Mouse (Mus musculus) testis, adult 2 months (tissue): Measurements from ENCODE around the gene 6430548M08Rik. TPM values are rescaled to one million over a fixed set of nuclear protein-coding genes. Genes with fewer than 3 reads are reported as not detected.

ENCODE experiments used
- H3K27ac ChIP-seq: fragments of 200-500 bp; 2 replicates; pipeline ENCODE4 v1.5.1; 2012; ENCODE audit warnings: low read depth, low read length; ENCODE audit not compliant: control insufficient read depth, insufficient read depth
- H3K27me3 ChIP-seq: fragments of 200-500 bp; 2 replicates; pipeline ENCODE4 v1.6.1; 2012; ENCODE audit warnings: mild to moderate bottlenecking, low read length, moderate library complexity; ENCODE audit not compliant: control insufficient read depth, insufficient read depth
- H3K36me3 ChIP-seq: fragments of 200-500 bp; 2 replicates; pipeline ENCODE4 v1.6.1; 2012; ENCODE audit warnings: mild to moderate bottlenecking, low read length; ENCODE audit not compliant: control insufficient read depth, insufficient read depth
- H3K4me1 ChIP-seq: fragments of 200-500 bp; 2 replicates; pipeline ENCODE4 v1.6.1; 2012; ENCODE audit warnings: low read length; ENCODE audit not compliant: control insufficient read depth, insufficient read depth
- H3K4me3 ChIP-seq: fragments of 200-500 bp; 2 replicates; pipeline ENCODE4 v1.5.1; 2012; ENCODE audit warnings: low read depth, mild to moderate bottlenecking, low read length, moderate library complexity, mixed read lengths; ENCODE audit not compliant: control insufficient read depth
- CTCF ChIP-seq: fragments of 200-500 bp; IDR thresholded peaks from 2 replicates; pipeline ENCODE4 v1.5.1; 2012; ENCODE audit warnings: low read depth, mild to moderate bottlenecking, inconsistent platforms, low read length, moderate library complexity; ENCODE audit not compliant: control insufficient read depth, insufficient read depth, insufficient replicate concordance
- POLR2A ChIP-seq: fragments of 200-500 bp; IDR thresholded peaks from 2 replicates; pipeline ENCODE4 v1.6.1; 2012; ENCODE audit warnings: low read depth, mild to moderate bottlenecking, inconsistent platforms, low read length, moderate library complexity; ENCODE audit not compliant: control insufficient read depth
- polyA plus RNA-seq: library from polyadenylated mRNA; depleted of rRNA; stranded (reverse); fragments of >200 nt; gene quantifications from 2 replicates; pipeline ENCODE4 v1.2.3, GENCODE M21; 2012; rRNA removed

Gene 6430548M08Rik
- 19.8 and 24.8 TPM in 2 replicates for polyA plus RNA-seq

DNA sequence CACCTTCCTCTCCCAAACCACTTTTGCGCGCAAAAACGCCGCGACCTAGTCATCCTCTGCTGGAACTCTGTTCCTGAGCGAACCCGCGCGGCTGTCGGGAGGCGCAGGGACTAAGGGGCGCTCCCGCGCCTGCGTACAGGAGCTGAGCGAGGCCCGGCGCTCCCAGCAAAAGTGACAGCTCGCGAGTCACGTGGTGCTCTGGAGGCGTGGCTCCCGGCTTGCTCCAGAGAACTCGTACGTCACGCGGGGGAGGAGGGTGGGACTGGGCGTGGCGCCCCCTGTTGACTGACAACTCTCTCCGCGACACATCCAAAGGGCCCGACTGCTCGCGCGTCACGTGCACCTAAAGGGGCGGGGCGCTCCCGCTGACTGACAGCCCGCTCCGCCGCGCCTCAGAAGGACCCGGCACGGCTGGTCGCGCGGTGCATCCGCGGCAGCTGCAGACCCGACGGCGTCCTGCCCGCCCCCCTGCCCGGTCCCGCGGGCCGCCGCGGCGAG lies at the start of gene 6430548M08Rik:
Gene 6430548M08Rik, plus strand, starts transcription at position 395 of the 498 bp plus-strand sequence.
- Histone ChIP-seq H3K36me3 (no peaks in the 10 kb centered on the region), H3K4me1 (peaks cover 13% of the 10 kb centered on the region), H3K4me3 (peak within 1 kb of the TSS; percentile 89), H3K27me3 (no peaks in the 10 kb centered on the region), H3K27ac (peak within 1 kb of the TSS; percentile 30; the same call in 1 of the 2 replicates)
- TF ChIP-seq POLR2A, result peak; percentile 46
- no peak; the same call in 1 of the 2 replicates for TF ChIP-seq CTCF

DNA sequence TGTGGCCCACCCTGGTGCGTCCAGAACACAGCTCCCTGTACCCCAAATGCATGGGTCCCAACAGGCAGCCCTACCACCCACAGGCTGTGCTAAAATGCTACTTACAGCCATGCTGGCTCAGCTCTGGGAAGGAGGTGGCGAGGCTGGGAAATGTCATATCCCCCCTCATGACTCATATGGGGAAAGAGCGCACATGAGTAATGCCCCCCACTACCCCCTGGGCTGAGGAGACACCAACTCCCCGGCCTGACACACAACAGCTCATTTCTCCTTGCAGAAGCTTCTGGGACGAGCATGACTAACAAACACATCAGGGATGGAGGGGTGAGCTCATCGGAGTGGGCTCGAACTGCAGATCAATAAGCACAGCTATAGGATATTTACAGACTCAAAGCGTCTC lies 48.3 kb upstream of the 6430548M08Rik start:
- H3K36me3 ChIP-seq, result no peaks in the 10 kb centered on the region

DNA sequence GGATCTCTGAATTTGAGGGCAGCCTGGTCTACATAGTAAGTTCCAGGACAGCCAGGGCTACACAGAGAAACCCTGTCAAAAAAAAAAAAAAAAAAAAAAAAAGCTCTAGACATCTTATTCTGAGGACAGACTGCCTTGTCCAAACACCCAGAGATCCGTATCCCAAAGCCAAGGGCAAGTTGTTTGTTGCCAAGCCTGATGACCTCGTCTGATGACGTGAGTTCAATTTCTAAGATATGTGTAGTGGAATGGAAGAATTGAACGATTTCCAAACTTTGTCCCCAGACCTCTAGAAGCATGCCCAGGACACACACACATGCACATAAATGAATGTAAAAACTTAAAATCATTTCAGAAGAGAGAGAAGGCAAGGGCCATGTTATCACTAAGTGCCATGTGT lies 47.7 kb upstream of the 6430548M08Rik start:
- H3K27ac ChIP-seq, result no peak overlapping the region
- no peaks in the 10 kb centered on the region; the same call in 1 of the 2 replicates for H3K4me1 ChIP-seq
- no peaks in the 10 kb centered on the region for H3K27me3 ChIP-seq
- H3K4me3 ChIP-seq, result no peak overlapping the region
- TF ChIP-seq CTCF (no peak), POLR2A (no peak)
- H3K36me3 ChIP-seq, result no peaks in the 10 kb centered on the region

More for the DNA sequence above, 48.3 kb upstream of the 6430548M08Rik start:
- no peaks in the 10 kb centered on the region for H3K27me3 ChIP-seq
- no peaks in the 10 kb centered on the region; the same call in 1 of the 2 replicates for H3K4me1 ChIP-seq
- H3K27ac ChIP-seq, result no peak overlapping the region
- TF ChIP-seq POLR2A (no peak), CTCF (no peak)
- H3K4me3 ChIP-seq, result no peak overlapping the region

DNA sequence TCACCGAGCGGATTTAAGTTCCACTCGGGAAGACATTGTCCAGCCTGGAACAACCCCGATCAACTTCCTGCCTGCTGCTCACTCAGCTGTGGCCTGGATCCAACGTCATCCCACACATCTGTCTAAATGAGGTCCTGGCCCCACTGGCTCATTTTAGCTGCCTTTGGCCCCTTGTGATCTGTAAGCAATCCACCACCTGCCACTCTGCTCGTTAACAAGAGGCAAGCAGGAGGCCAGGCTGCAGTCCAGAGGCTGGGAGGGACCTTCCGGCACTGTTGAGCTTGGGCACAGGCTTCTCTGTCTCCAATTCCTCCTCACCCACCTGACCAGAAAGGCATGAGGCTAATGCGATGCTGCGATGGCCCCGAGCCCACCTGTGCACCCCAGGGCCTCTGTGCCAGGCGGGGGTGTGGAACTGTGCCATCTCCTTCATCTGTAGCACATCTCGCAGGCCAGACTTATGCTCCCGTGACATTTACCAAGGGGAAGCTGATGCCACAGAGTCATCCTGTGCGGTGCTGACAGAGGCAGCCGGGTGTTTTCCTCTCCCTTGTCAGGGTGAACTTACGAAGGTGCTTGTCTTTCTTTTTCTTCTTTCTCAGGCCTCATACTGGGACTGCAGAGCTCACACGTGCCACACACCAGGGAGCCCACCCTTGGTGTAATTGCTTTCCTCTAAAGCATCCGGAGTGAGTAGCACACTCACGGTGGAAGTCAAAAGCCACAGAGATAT lies 45.9 kb upstream of the 6430548M08Rik start:
- Histone ChIP-seq H3K4me1 (peaks cover 2% of the 10 kb centered on the region), H3K36me3 (no peaks in the 10 kb centered on the region), H3K4me3 (no peak overlapping the region), H3K27me3 (no peaks in the 10 kb centered on the region), H3K27ac (no peak overlapping the region)
- TF ChIP-seq POLR2A (no peak), CTCF (no peak)

DNA sequence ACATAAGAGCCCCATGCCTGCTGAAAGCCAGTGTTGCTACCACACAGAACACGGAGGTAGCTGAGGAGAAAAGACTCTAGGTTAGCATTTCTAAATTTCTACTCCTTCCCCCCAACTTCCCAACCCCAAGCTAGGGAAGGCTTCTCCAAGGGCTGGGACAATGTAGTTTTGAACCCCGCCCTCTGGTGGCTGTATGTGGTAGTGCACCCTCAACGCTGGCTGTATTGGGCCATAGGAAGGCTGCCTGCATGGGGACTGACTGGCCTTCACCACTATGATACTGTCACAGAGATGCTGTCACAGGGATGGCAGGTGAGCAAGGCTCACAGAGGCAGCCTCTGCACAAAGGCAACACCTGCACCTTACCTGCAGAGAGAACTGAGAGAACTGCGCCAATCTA lies 42.3 kb upstream of the 6430548M08Rik start:
- no peak overlapping the region for H3K4me3 ChIP-seq

DNA sequence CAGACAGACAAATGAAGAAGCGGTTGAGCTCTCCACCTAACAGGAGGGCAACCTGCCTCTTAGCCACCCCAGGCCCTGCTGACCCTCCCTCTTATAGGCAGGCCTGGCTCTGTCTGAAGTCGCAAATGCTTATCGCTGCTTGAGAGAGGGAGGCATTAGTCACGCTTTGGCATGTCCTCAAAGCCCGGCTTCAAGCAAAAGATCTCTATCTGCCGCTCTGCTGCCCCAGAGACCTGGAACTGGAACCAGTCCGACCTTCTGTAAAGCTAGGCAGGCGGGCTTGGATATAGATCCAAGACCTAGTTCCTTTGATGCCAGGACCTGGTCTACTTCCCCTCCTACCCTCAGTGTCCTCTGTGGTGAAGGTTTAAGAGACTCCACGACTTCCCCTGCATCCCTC lies 41.7 kb upstream of the 6430548M08Rik start:
- Histone ChIP-seq H3K27ac (no peak overlapping the region), H3K27me3 (no peaks in the 10 kb centered on the region), H3K4me3 (no peak overlapping the region), H3K36me3 (no peaks in the 10 kb centered on the region), H3K4me1 (peaks cover 2% of the 10 kb centered on the region)
- TF ChIP-seq CTCF (no peak), POLR2A (no peak)

More for the DNA sequence above, 42.3 kb upstream of the 6430548M08Rik start:
- TF ChIP-seq CTCF, result peak; percentile 99
- no peak for TF ChIP-seq POLR2A
- Histone ChIP-seq H3K27me3 (no peaks in the 10 kb centered on the region), H3K4me1 (peaks cover 2% of the 10 kb centered on the region), H3K36me3 (no peaks in the 10 kb centered on the region), H3K27ac (no peak overlapping the region)

DNA sequence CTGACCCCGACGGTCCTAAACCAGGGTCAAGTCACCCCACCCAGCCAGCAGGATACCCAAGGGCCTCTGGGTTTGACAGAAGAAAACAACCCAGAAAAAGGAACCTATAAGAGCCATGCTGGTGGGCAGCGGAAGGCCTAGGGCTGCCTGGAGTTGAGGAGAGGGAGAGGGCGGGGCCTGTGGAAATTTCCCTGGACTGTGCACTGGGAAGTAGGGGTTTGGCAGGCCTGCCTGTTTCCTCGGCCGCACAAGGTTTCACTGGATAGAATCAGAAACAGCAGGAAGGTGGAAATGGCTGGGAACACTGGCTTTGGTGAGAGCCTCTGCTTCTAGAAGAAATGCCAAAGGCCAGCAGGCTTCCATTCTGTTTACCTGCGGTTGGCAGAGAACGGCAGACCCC lies 41.1 kb upstream of the 6430548M08Rik start:
- Histone ChIP-seq H3K27ac (no peak overlapping the region), H3K4me3 (no peak overlapping the region), H3K36me3 (no peaks in the 10 kb centered on the region), H3K27me3 (no peaks in the 10 kb centered on the region), H3K4me1 (peaks cover 2% of the 10 kb centered on the region)
- no peak for TF ChIP-seq CTCF
- no peak for TF ChIP-seq POLR2A

DNA sequence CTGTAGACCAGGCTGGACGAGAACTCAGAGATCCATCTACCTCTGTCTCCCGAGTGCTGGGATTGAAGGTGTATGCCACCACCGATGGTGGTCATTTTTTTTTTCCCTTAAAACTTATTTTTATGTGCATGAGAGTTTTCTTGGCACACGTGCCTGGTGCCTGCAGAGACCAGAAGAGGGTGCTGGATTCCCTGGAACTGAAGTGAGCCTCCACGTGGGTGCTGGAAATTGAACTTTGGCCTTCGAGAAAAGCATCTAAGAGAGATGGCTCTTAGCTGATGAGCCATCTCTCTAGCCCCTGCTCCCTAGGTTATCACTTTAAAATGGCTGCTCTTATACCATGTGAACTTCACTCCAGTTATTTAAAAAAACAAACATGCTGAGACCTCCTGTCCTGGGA lies 39.4 kb upstream of the 6430548M08Rik start:
- Histone ChIP-seq H3K4me3 (no peak overlapping the region), H3K27ac (no peak overlapping the region), H3K36me3 (no peaks in the 10 kb centered on the region), H3K27me3 (no peaks in the 10 kb centered on the region), H3K4me1 (peaks cover 2% of the 10 kb centered on the region; the same call in 1 of the 2 replicates)
- TF ChIP-seq CTCF (no peak), POLR2A (no peak)
